Mouse (Mus musculus): ENCODE measurements around the gene Hist1h4d. TPM values are rescaled to one million over a fixed set of nuclear protein-coding genes. Genes with fewer than 3 reads are reported as not detected.

Gene Hist1h4d
- 12.3 and 14.7 TPM in 2 replicates for polyA plus RNA-seq (2012; rRNA removed)

DNA sequence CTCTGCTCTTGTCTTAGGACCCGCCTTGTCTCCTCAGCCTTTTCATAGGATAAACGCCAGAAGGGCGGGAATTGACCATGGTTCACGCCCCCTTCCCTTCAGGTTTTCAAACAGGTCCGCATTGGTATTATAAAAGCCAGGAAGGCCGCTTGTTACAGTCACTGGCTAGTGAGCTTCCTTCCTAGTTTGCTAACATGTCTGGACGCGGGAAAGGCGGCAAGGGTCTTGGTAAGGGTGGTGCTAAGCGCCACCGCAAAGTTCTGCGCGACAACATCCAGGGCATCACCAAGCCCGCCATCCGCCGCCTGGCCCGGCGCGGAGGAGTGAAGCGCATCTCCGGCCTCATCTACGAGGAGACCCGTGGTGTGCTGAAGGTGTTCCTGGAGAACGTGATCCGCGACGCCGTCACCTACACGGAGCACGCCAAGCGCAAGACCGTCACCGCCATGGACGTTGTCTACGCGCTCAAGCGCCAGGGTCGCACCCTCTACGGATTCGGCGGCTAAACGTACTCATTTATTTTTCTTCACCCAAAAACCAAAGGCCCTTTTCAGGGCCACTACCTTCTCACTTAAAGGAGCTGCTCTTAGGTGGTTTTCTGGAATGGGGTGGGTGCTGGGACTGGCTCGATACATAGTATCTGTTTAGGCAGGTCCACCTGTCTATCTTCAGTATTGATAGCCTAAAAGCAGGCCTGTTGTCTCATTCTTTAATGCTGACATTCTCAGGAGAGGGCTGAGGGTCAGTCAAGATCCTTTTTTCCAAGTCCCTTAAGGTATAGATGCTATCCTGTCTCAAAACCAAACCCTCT, at the start of gene Hist1h4d:
Gene Hist1h4d, plus strand, starts transcription at position 191 of the 811 bp plus-strand sequence.

GRCm38 (mm10) chr13:23533560-23534367, 47.6 kb upstream of the Hist1h4d start, which contains the start of gene Hist1h2af:
Gene Hist1h2af (plus strand): TSS chr13:23533906.

GRCm38 (mm10) chr13:23535137-23536075, 46.0 kb upstream of the Hist1h4d start, which contains the start of gene Hist1h3g:
Gene Hist1h3g (plus strand): TSS chr13:23535422.

DNA sequence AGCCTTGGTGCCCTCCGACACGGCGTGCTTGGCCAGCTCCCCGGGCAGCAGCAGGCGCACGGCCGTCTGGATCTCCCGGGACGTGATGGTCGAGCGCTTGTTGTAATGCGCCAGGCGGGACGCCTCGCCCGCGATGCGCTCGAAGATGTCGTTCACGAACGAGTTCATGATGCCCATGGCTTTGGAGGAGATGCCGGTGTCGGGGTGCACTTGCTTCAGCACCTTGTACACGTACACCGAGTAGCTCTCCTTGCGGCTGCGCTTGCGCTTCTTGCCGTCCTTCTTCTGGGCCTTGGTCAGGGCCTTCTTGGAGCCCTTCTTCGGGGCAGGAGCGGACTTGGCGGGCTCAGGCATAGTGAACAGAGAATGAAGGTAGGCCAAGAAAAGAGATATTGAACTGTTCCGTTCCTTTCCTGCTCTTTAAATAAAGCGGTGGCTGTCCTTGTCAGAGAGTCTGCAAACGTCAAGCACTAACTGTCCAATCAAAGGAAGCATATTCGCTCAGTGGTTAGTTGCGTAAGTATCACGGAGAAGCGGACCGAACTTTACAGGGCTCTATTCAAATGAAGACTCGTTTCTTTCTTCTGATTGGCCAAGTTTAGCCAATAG, 38.3 kb upstream of the Hist1h4d start, which contains the start of gene Hist1h2bh:
Gene Hist1h2bh, minus strand, starts transcription at position 394 of the 609 bp plus-strand sequence.

DNA sequence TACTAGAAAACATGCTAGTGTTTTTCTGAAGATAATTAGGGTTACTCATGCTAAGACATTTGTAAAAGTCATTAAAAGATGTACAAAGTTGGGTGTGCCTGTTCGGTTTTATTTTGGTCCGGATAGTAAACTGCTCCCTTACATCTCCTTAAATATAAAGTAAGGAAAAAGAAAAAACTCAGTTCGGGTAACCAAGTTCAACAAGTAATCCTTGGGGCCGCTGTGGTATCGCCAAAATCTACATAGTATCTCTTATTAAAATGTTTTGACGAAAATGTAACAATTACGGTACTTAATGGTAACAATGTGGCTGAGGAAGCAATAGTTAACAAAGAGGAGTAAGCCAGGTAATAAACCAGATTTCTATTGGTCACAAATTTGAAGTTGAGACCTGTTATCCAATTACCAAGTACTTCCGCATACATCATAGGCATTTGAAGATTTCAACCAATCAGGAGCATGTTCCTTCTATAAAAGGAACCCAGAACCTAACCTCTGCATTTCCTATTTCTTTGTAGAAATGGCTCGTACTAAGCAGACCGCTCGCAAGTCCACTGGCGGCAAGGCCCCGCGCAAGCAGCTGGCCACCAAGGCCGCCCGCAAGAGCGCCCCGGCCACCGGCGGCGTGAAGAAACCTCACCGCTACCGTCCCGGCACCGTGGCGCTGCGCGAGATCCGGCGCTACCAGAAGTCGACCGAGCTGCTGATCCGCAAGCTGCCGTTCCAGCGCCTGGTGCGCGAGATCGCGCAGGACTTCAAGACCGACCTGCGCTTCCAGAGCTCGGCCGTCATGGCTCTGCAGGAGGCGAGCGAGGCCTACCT, 37.2 kb upstream of the Hist1h4d start, which contains the start of gene Hist1h3f:
Gene Hist1h3f, plus strand, starts transcription at position 88 of the 822 bp plus-strand sequence.

DNA sequence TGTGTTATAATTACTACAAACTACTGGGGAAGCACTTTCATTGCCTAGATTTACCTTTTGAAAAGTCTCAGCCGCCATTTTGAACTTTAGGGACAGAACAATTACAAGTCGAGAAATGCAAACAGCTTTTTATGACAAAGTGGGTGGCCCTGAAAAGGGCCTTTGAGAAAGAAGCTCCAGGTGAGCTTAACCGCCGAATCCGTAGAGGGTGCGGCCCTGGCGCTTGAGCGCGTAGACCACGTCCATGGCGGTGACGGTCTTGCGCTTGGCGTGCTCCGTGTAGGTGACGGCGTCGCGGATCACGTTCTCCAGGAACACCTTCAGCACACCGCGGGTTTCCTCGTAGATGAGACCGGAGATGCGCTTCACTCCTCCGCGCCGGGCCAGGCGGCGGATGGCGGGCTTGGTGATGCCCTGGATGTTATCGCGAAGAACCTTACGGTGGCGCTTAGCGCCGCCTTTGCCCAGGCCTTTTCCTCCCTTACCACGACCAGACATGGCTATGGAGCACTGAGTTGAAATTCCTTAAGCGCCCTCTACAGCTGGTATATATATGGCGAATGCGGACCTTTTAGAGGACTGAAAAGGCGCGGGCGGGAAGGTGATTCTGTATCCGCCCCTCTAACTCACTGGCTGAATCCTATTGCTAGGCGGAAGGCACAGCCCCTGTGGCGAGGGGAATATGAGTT, 30.1 kb upstream of the Hist1h4d start, which contains the start of gene Hist1h4f:
Gene Hist1h4f, minus strand, starts transcription at position 503 of the 689 bp plus-strand sequence.

GRCm38 (mm10) chr13:23552962-23553361, 28.4 kb upstream of the Hist1h4d start, which contains the start of gene Hist1h1d:
Gene Hist1h1d (plus strand): TSS chr13:23553262.

GRCm38 (mm10) chr13:23561883-23562659, 19.3 kb upstream of the Hist1h4d start, which contains the start of gene Hist1h3e:
Gene Hist1h3e (minus strand): TSS chr13:23562369.

DNA sequence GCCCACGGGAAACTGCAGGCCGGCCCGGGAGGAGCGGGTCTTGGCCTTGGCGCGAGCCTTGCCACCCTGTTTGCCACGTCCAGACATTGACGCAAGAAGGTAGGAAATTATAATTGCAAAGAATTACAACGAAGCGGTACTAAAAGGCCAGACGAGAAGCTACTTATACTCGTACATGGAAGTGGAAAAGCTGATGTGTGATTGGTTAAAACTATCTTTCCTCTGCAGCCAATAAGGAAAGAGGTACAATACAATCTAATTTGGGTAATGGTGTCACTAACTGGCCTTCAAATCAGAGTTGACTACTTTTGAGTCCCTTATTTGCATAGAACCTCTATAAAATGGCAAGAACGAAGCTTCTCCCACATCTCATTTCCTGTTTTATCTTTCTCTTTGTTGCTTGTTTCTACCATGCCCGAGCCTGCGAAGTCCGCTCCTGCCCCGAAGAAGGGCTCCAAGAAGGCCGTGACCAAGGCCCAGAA, 10.3 kb upstream of the Hist1h4d start, which contains the start of the genes Hist1h2ae and Hist1h2bg:
Gene Hist1h2ae, minus strand, starts transcription at position 199 of the 482 bp plus-strand sequence.
Gene Hist1h2bg, plus strand, starts transcription at position 375 of the 482 bp plus-strand sequence.

GRCm38 (mm10) chr13:23573898-23574524, 7.4 kb upstream of the Hist1h4d start, which contains the start of the genes Hist1h2bf and Hist1h2ad:
Gene Hist1h2bf (minus strand): TSS chr13:23574196.
Gene Hist1h2ad (plus strand): TSS chr13:23574381.

GRCm38 (mm10) chr13:23575271-23575851, 6.0 kb upstream of the Hist1h4d start, which contains the start of gene Hist1h3d:
Gene Hist1h3d (plus strand): TSS chr13:23575763.

GRCm38 (mm10) chr13:23620733-23621531, 39.5 kb downstream of the Hist1h4d start, which contains the start of gene Hist1h2be:
Gene Hist1h2be (minus strand): TSS chr13:23621124.

DNA sequence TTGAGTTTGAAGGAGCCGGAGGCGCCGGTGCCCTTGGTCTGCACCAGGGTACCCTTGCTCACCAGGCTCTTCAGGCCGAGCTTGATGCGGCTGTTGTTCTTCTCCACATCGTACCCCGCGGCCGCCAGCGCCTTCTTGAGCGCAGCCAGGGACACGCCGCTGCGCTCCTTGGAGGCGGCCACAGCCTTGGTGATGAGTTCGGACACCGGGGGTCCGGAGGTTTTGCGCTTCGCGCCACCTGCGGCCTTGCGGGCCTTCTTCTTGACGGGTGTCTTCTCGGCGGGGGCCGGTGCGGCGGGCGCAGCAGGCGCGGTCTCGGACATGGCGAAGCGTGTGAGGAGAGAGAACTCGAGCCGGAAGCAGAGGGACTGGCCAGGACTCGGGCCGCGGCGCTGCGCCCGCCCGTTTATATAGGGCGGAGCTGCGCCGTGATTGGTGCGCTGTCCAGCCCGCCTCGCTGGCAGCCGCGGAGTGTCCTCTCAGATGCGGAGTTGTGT, 40.8 kb downstream of the Hist1h4d start, which contains the start of gene Hist1h1e:
Gene Hist1h1e, minus strand, starts transcription at position 384 of the 497 bp plus-strand sequence.

